Mouse (Mus musculus) liver, embryonic 11.5 days (tissue): ENCODE measurements around the gene Pacs2. TPM values are rescaled to one million over a fixed set of nuclear protein-coding genes. Genes with fewer than 3 reads are reported as not detected.

Experiments
- ATAC-seq: fragments of 200-750 bp; cut with Nextera tagmentation; replicated peaks from 2 replicates; pipeline ENCODE4 v1.8.0; 2017; ENCODE audit warnings: moderate number of reproducible peaks, mild to moderate bottlenecking, moderate TSS enrichment, moderate library complexity; ENCODE audit not compliant: low FRiP score
- DNase-seq: peaks from one replicate; pipeline ENCODE4 v3.0.0-alpha.2; 2017; ENCODE audit warnings: low spot score
- H3K27ac ChIP-seq: fragments of 300-500 bp; sonication (generic); 2 replicates; pipeline ENCODE4 v1.5.1; 2014; ENCODE audit warnings: mild to moderate bottlenecking, low read depth, low read length, control low read depth
- H3K27me3 ChIP-seq: fragments of 300-500 bp; sonication (generic); replicated peaks from 2 replicates; pipeline ENCODE4 v1.6.1; 2014; ENCODE audit warnings: low read length, mixed read lengths; ENCODE audit not compliant: control insufficient read depth, insufficient read depth
- H3K36me3 ChIP-seq: fragments of 300-500 bp; sonication (generic); 2 replicates; pipeline ENCODE4 v1.6.1; 2014; ENCODE audit warnings: mild to moderate bottlenecking, low read length, moderate library complexity, mixed read lengths; ENCODE audit not compliant: control insufficient read depth, insufficient read depth
- H3K4me1 ChIP-seq: fragments of 300-500 bp; sonication (generic); replicated peaks from 2 replicates; pipeline ENCODE4 v1.6.1; 2014; ENCODE audit warnings: low read length, mixed read lengths; ENCODE audit not compliant: control insufficient read depth, insufficient read depth
- H3K4me2 ChIP-seq: fragments of 300-500 bp; sonication (generic); 2 replicates; pipeline ENCODE4 v1.6.1; 2014; ENCODE audit warnings: mild to moderate bottlenecking, control low read depth, moderate library complexity
- H3K4me3 ChIP-seq: fragments of 300-500 bp; sonication (generic); 2 replicates; pipeline ENCODE4 v1.5.1; 2014; ENCODE audit warnings: low read depth, low read length, control low read depth
- H3K9ac ChIP-seq: fragments of 300-500 bp; sonication (generic); 2 replicates; pipeline ENCODE4 v1.6.1; 2014; ENCODE audit warnings: low read depth, low read length, control low read depth
- H3K9me3 ChIP-seq: fragments of 300-500 bp; sonication (generic); 2 replicates; pipeline ENCODE4 v1.6.1; 2016; ENCODE audit warnings: low read length, inconsistent platforms, mixed read lengths; ENCODE audit not compliant: control insufficient read depth
- WGBS: fragments of 180-500 bp; shearing (Covaris S2); extraction: QIAGEN DNeasy Blood & Tissue Kit; methylation state at CpG from one replicate; pipeline ENCODE4 v1.1.7; 2014; 5-methylcytosine and 5-hydroxymethylcytosine counted together
- polyA plus RNA-seq: library from polyadenylated mRNA; unstranded; fragments of >200 nt; fragmentation: Nextera tagmentation; extraction: Ambion mirVana; gene quantifications from 2 replicates; pipeline ENCODE4 v1.2.1, GENCODE M21; 2014

Gene Pacs2
- polyA plus RNA-seq, 1 experiment from 2014 or later = 11.9 TPM

DNA sequence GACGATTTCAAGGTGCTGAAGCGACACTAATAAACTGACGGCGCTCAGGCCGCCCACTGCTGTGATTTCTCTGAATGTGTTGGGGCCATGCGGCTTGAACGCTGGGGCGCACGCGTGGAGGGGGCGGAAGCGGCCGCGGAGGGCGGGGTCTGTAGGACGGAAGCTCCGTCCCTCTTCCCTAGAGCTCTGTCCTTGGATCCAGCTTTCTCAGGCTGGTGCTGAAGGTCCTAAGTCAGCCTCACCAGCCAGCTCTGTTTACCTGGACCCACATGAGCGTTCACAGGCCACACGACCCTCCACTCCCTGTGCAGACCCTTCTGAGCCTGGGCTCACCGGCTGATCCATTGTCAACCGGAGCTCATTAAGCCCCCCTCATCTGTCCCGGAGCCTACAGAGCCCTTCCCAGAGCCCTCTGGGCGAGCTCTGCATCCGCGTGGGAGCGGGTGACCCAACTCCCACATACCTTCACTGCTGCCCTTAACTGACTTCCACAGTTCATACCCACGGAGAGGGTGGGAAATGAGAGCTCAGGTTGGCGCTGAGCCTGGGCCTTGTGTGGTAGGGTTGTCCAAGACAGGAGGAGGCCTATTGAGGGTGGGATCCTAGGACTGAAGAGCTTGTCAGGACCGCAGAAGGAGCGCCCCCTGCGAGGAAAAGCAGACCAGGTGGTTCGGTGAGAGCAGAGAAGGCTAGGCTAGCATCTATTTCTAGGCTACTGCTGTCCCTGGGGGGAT, 60.2 kb downstream of the Pacs2 start, which contains the start of gene Tex22:
Tex22 (plus strand) TSS at position 174 of the 734 bp plus-strand sequence.
- no peaks in the 10 kb centered on the region for H3K9me3 ChIP-seq
- WGBS = 5% methylated on average over 32 of the region's 32 CpGs
- peak within 1 kb of the TSS; percentile 66 for H3K27ac ChIP-seq
- peak within 1 kb of the TSS; percentile 93 for H3K4me2 ChIP-seq
- no peaks in the 10 kb centered on the region for H3K27me3 ChIP-seq
- ATAC-seq (peak; percentile 83), DNase-seq (peak; percentile 84)
- peaks cover 11% of the 10 kb centered on the region for H3K36me3 ChIP-seq
- H3K9ac ChIP-seq = peak within 1 kb of the TSS; percentile 55
- H3K4me1 ChIP-seq = peaks cover 18% of the 10 kb centered on the region
- peak within 1 kb of the TSS; percentile 54 for H3K4me3 ChIP-seq

- H3K4me1 ChIP-seq = peaks cover 18% of the 10 kb centered on the region
- peak; percentile 81 for ATAC-seq
- H3K9me3 ChIP-seq = no peaks in the 10 kb centered on the region
- peaks cover 6% of the 10 kb centered on the region for H3K36me3 ChIP-seq
- no peaks in the 10 kb centered on the region for H3K27me3 ChIP-seq
- H3K9ac ChIP-seq = peak overlapping the region; percentile 55
- H3K4me2 ChIP-seq = peak overlapping the region; percentile 93
- peak overlapping the region; percentile 54 for H3K4me3 ChIP-seq
- peak overlapping the region; percentile 66 for H3K27ac ChIP-seq
- 5% methylated on average over 10 of the region's 10 CpGs for WGBS
- DNase-seq = peak; percentile 86
Measured at GRCm38 (mm10) chr12:113075063-113075454, 60.8 kb downstream of the Pacs2 start.

GRCm38 (mm10) chr12:113075486-113075885, 61.2 kb downstream of the Pacs2 start:
- WGBS = 51% methylated on average over 6 of the region's 6 CpGs
- H3K27me3 ChIP-seq = no peaks in the 10 kb centered on the region
- H3K4me2 ChIP-seq = peak overlapping the region; percentile 93
- ATAC-seq (peak; percentile 1; the same call in 1 of the 2 replicates), DNase-seq (no peak)
- no peak overlapping the region for H3K4me3 ChIP-seq
- H3K9me3 ChIP-seq = no peaks in the 10 kb centered on the region
- H3K27ac ChIP-seq = no peak overlapping the region; the same call in 1 of the 2 replicates
- H3K36me3 ChIP-seq = peaks cover 4% of the 10 kb centered on the region; the same call in 1 of the 2 replicates
- peak overlapping the region; percentile 55 for H3K9ac ChIP-seq
- peaks cover 18% of the 10 kb centered on the region for H3K4me1 ChIP-seq

GRCm38 (mm10) chr12:113087276-113087675, 73.0 kb downstream of the Pacs2 start:
- no peak overlapping the region for H3K9ac ChIP-seq
- no peak overlapping the region for H3K4me3 ChIP-seq
- H3K4me2 ChIP-seq = no peak overlapping the region
- no peaks in the 10 kb centered on the region for H3K36me3 ChIP-seq
- H3K4me1 ChIP-seq = no peaks in the 10 kb centered on the region
- no peaks in the 10 kb centered on the region for H3K9me3 ChIP-seq
- DNase-seq (no peak), ATAC-seq (no peak)
- peaks cover 6% of the 10 kb centered on the region for H3K27me3 ChIP-seq
- WGBS = 68% methylated on average over 3 of the region's 3 CpGs
- H3K27ac ChIP-seq = no peak overlapping the region

- Histone ChIP-seq H3K4me3 (no peak overlapping the region), H3K9ac (no peak overlapping the region), H3K36me3 (no peaks in the 10 kb centered on the region), H3K27me3 (peaks cover 6% of the 10 kb centered on the region), H3K27ac (no peak overlapping the region), H3K9me3 (no peaks in the 10 kb centered on the region), H3K4me2 (no peak overlapping the region), H3K4me1 (no peaks in the 10 kb centered on the region)
- WGBS = 36% methylated on average over 4 of the region's 4 CpGs
- ATAC-seq (no peak), DNase-seq (no peak)
Measured at GRCm38 (mm10) chr12:113088026-113088425, 73.7 kb downstream of the Pacs2 start.

DNA sequence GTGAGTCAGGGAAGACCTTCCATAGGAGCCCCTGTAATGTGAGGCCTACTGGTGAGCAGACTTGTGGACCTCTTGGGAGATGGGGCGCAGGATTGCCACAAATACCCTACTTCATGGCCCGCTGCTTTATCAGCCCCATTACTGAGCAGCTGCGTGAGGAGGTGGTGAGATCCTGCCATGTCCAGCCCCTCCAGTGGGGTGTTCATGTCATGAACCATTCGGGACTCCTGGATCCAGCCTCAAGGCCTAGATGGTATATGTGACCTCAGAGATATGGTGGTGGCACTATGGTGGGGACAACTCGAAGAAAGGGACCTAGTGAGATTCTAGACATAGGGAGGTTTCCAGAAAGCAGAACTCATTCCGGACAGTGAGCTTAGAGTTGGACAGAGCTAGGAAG, 74.8 kb downstream of the Pacs2 start:
- Histone ChIP-seq H3K27ac (no peak overlapping the region), H3K4me2 (no peak overlapping the region), H3K9me3 (no peaks in the 10 kb centered on the region), H3K36me3 (no peaks in the 10 kb centered on the region), H3K4me1 (no peaks in the 10 kb centered on the region), H3K9ac (no peak overlapping the region), H3K4me3 (no peak overlapping the region), H3K27me3 (peaks cover 6% of the 10 kb centered on the region)
- 84% methylated on average over 6 of the region's 6 CpGs for WGBS
- no peak for DNase-seq
- ATAC-seq = no peak

DNA sequence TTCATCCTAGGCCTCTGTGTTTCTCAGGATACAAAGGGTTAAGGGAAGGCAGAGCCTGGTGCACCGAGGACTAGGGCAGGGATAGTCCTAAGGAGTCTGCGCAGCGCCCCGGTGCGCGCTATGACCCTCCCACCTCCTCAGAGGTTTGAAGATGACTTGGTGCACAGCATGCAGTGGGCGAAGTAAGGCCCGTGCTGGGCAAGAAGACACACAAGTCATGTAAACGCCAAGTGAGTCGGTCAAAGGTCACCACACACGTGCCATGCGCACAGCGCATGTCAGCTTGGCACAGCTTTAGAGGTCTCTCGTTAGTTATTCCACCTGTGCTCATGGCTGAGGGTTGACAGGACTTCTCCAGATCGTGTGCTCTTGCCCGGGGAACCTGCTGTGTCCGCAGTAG, 75.7 kb downstream of the Pacs2 start:
- H3K9ac ChIP-seq = no peak overlapping the region
- H3K4me3 ChIP-seq = no peak overlapping the region
- no peaks in the 10 kb centered on the region for H3K9me3 ChIP-seq
- H3K27ac ChIP-seq = no peak overlapping the region
- DNase-seq = no peak
- H3K4me2 ChIP-seq = no peak overlapping the region
- H3K27me3 ChIP-seq = peaks cover 6% of the 10 kb centered on the region
- no peaks in the 10 kb centered on the region for H3K4me1 ChIP-seq
- 80% methylated on average over 17 of the region's 17 CpGs for WGBS
- no peaks in the 10 kb centered on the region for H3K36me3 ChIP-seq
- ATAC-seq = no peak

DNA sequence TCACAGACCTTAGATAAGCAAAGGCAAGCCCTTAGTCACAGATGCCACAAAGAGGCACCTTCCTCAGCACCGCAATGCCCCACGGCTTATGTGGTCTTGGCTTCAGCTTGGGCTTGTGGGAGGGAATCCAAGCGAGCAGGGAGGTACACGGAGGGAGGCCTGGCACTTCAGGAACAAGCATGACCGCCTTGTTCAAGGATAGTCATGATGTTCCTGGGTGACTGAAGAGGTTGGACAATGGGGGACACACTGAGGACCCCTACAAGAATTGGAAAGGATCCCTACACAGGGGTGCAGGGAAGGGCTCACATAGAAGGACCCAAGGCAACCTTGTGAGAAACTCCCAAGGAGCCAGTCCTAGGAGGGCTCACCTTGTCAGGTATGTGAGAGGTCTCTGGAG, 82.7 kb downstream of the Pacs2 start:
- Histone ChIP-seq H3K27me3 (no peaks in the 10 kb centered on the region), H3K27ac (no peak overlapping the region), H3K4me1 (peaks cover 23% of the 10 kb centered on the region), H3K4me3 (peak overlapping the region; percentile 100), H3K4me2 (no peak overlapping the region), H3K9me3 (no peaks in the 10 kb centered on the region), H3K9ac (no peak overlapping the region), H3K36me3 (peaks cover 10% of the 10 kb centered on the region)
- WGBS = 75% methylated on average over 5 of the region's 5 CpGs
- DNase-seq (no peak), ATAC-seq (no peak)

- Histone ChIP-seq H3K27ac (peak within 1 kb of the TSS; percentile 93), H3K9me3 (no peaks in the 10 kb centered on the region), H3K4me1 (peaks cover 29% of the 10 kb centered on the region), H3K4me2 (peak within 1 kb of the TSS; percentile 94), H3K36me3 (peaks cover 10% of the 10 kb centered on the region), H3K27me3 (no peaks in the 10 kb centered on the region), H3K4me3 (peak within 1 kb of the TSS; percentile 100), H3K9ac (peak within 1 kb of the TSS; percentile 100)
- 3% methylated on average over 42 of the region's 53 CpGs for WGBS
- ATAC-seq = peak; percentile 74
- DNase-seq = peak; percentile 64
Measured at GRCm38 (mm10) chr12:113097749-113098281, 83.5 kb downstream of the Pacs2 start, which contains the start of gene Mta1. Gene Mta1, plus strand, starts transcription at chr12:113098278.
